Mouse (Mus musculus): ENCODE measurements at regions not wholly inside any gene's neighbourhood (a gene's known extent, or its start where the extent isn't known, plus 50 kb on each side); places are given as distances from the start of the nearest gene placed in this dataset.

DNA sequence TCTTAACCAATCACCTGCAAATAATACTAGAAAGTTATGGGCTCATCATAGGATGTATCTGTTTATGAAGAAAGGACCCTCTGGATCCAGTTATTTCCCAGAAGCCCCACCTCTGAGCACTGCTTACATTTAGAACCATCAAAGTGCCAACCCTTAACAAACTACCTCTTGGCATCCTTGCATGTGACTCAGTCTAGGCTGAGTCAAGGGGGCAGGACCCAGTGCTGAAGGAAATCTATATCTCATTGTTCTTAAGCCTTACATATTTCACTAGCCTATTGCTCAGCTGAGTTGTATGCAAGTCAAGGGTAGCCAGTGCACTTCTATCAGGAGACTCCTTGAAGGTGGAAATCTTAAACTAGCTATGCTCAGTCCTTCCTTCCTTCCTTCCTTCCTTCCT is 151.6 kb upstream of the Jun start:
- H3K9ac ChIP-seq, result no peak overlapping the region

DNA sequence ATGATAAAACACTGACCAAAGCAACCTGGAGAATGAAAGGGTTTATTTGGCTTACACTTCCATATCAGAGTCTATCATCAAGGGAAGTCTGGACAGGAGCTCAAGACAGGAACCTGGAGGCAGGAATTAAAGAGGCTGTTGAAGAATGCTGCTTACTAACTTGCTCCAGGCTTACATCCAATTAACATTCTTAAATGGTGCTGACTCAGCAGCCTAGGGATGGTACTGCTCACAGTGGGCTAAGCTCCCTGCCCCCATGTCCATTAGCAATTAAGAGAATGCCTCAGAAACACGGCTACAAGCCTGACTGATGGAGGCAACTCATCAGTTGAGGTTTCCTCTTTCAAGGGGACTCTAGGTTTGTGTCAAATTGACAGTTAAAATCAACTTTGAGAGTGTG is 153.3 kb upstream of the Jun start:
- Histone ChIP-seq H3K4me2 (no peak overlapping the region), H3K27ac (no peak overlapping the region), H3K27me3 (no peaks in the 10 kb centered on the region), H3K4me1 (peaks cover 4% of the 10 kb centered on the region; the same call in 1 of the 2 replicates), H3K4me3 (no peak overlapping the region), H3K9ac (no peak overlapping the region), H3K36me3 (no peaks in the 10 kb centered on the region), H3K9me3 (no peaks in the 10 kb centered on the region)
- ATAC-seq (ENCODE audit: insufficient number of reproducible peaks, insufficient read depth, low FRiP score, low TSS enrichment, low read depth), result no peak
- WGBS, result 45% methylated on average over 1 of the region's 1 CpGs

More for the DNA sequence above, 151.6 kb upstream of the Jun start:
- ATAC-seq (ENCODE audit: insufficient number of reproducible peaks, insufficient read depth, low FRiP score, low TSS enrichment, low read depth), result no peak
- H3K4me3 ChIP-seq, result no peak overlapping the region
- H3K27me3 ChIP-seq, result no peaks in the 10 kb centered on the region
- H3K27ac ChIP-seq, result no peak overlapping the region
- H3K36me3 ChIP-seq, result no peaks in the 10 kb centered on the region
- H3K4me1 ChIP-seq, result 0 out of 2 replicates have a peak, but pooled peaks cover under 1% of the 10 kb centered on the region
- H3K9me3 ChIP-seq, result no peaks in the 10 kb centered on the region
- no peak overlapping the region for H3K4me2 ChIP-seq

DNA sequence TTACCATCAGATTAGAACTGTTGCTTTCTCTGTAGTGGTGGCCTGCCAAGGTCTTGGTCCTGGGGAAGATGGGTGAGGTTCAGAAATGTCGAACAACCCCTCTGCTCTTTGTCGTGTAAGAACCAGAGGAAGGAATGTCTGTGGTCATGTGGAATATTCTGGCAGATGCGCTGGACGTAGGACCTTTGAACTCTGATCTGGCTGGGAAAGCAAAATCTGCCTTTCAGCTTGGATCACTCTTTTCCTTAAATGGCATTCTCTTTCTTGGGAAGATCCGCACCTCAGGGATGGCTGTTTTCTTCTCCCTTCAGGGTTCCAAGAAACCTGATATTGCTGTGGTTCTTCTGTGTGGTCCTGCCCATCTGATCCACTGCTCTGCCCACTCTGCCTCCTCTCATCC is 155.8 kb upstream of the Jun start:
- no peak overlapping the region for H3K9ac ChIP-seq
- H3K36me3 ChIP-seq, result no peaks in the 10 kb centered on the region
- H3K27ac ChIP-seq, result no peak overlapping the region
- no peak for ATAC-seq (ENCODE audit: insufficient number of reproducible peaks, insufficient read depth, low FRiP score, low TSS enrichment, low read depth)
- H3K9me3 ChIP-seq, result no peaks in the 10 kb centered on the region
- 72% methylated on average over 5 of the region's 5 CpGs for WGBS
- no peaks in the 10 kb centered on the region for H3K27me3 ChIP-seq
- H3K4me1 ChIP-seq, result peaks cover 4% of the 10 kb centered on the region; the same call in 1 of the 2 replicates
- no peak overlapping the region for H3K4me2 ChIP-seq
- H3K4me3 ChIP-seq, result no peak overlapping the region

DNA sequence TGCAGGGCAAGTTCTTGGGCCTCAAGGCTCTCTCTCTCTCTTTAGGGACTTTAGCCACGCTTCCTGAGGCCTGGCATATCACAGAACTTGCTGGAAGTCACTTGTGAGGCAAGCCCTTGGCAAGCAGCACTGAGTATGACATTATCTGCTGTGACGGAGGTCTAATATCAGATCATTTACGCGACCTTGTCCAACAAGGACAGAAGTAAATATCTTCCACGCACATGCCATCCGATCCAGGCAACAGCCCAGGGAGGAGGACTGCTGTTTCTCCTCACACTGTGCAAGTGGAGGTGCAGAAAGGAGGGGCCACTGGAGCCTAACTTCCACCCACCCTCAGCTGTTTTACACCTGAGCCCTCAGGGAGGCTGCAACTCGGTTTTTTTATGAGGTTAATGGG is 156.8 kb upstream of the Jun start:
- 66% methylated on average over 7 of the region's 7 CpGs for WGBS
- ATAC-seq (ENCODE audit: insufficient number of reproducible peaks, insufficient read depth, low FRiP score, low TSS enrichment, low read depth), result no peak

DNA sequence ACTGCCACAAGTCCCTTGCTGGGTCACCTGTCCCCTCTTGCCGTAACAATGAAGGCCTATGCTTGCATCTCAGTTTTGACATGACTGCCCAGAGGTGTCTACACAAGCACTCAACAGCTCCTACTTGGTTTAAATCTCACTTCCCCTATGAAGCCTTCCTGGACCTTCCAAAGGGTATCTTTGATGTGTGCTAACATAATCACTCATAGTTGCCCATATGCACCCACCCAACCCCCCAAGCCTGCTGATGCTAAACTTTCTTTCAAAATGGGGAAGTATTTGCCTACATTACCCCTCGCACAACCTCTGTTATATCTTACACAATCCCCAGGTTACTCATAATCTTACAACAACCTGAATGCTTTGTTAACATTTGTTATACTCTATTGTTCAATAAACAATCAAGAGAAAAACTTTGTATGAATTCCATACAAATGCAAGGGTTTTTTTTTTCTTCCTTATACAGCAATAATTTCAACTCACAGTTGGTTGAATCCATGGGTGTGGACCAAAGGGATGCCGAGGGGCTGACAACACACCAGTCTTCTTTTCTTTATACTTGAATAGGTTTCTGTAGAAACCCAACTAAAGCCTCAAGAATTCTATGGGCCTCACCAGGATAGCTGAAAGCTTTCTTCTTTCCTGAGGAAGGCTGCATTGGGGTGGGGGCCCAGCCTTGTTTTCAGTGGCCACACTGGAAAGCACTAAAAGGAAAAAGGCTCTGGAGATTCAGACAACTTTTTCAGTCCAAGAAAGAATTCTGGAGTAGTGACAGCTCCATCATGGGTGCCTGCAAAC is 157.5 kb upstream of the Jun start:
- peaks cover 4% of the 10 kb centered on the region; the same call in 1 of the 2 replicates for H3K4me1 ChIP-seq
- no peak overlapping the region for H3K9ac ChIP-seq
- WGBS, result 83% methylated on average over 3 of the region's 3 CpGs
- ATAC-seq (ENCODE audit: insufficient number of reproducible peaks, insufficient read depth, low FRiP score, low TSS enrichment, low read depth), result no peak
- no peaks in the 10 kb centered on the region for H3K9me3 ChIP-seq
- H3K27ac ChIP-seq, result no peak overlapping the region
- H3K27me3 ChIP-seq, result no peaks in the 10 kb centered on the region
- H3K36me3 ChIP-seq, result no peaks in the 10 kb centered on the region
- H3K4me3 ChIP-seq, result no peak overlapping the region
- no peak overlapping the region for H3K4me2 ChIP-seq

More for the DNA sequence above, 156.8 kb upstream of the Jun start:
- Histone ChIP-seq H3K9ac (no peak overlapping the region), H3K4me2 (no peak overlapping the region), H3K4me3 (no peak overlapping the region), H3K4me1 (peaks cover 4% of the 10 kb centered on the region; the same call in 1 of the 2 replicates), H3K27me3 (no peaks in the 10 kb centered on the region), H3K36me3 (no peaks in the 10 kb centered on the region), H3K27ac (no peak overlapping the region), H3K9me3 (no peaks in the 10 kb centered on the region)

DNA sequence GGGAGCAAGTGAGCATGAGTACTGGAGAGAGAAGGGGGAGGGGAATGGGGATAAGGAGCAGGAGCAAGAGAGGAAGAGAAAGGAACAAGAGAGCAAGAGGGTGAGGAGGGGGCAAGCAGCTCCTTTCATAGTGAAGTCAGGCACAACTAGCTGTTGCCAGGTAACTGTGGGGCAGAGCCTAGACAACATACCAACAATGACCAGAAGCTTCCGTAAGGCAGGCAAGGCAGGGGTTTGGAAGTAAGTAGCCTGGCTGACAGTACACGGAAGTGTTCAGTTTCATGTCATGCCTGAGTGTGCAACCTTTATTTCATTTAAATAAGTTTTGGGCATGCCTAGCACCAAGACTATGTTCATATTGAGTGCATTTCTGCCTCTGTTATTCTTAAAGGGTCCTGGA is 160.5 kb upstream of the Jun start:
- H3K27ac ChIP-seq, result no peak overlapping the region
- WGBS, result 70% methylated on average over 2 of the region's 2 CpGs
- H3K9me3 ChIP-seq, result no peaks in the 10 kb centered on the region
- H3K4me3 ChIP-seq, result no peak overlapping the region
- H3K9ac ChIP-seq, result no peak overlapping the region
- H3K4me1 ChIP-seq, result peaks cover 7% of the 10 kb centered on the region; the same call in 1 of the 2 replicates
- no peaks in the 10 kb centered on the region for H3K36me3 ChIP-seq
- H3K4me2 ChIP-seq, result no peak overlapping the region
- ATAC-seq (ENCODE audit: insufficient number of reproducible peaks, insufficient read depth, low FRiP score, low TSS enrichment, low read depth), result no peak
- no peaks in the 10 kb centered on the region for H3K27me3 ChIP-seq

DNA sequence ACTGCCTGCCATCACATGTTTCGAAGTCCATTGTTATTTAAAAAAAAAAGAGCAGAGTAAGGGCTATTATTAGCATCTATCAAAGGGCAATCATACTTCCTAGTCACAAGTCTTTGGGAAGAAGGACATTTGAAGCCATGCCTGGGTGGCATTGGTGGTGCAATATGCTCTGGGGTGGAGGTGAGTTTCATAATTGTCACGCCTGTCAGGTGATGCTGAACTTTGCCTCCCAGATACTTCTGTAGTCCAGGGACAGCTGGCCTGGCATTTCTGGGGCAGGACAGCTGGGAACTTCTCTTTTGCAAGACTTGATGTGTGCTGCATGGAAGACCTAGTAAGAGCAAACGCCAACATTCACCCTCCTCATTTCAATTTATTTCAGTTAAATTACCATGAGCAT is 161.0 kb upstream of the Jun start:
- WGBS, result 73% methylated on average over 3 of the region's 3 CpGs
- Histone ChIP-seq H3K9me3 (no peaks in the 10 kb centered on the region), H3K27ac (no peak overlapping the region), H3K4me1 (peaks cover 7% of the 10 kb centered on the region; the same call in 1 of the 2 replicates), H3K4me2 (no peak overlapping the region), H3K36me3 (no peaks in the 10 kb centered on the region), H3K4me3 (no peak overlapping the region), H3K27me3 (no peaks in the 10 kb centered on the region), H3K9ac (no peak overlapping the region)
- no peak for ATAC-seq (ENCODE audit: insufficient number of reproducible peaks, insufficient read depth, low FRiP score, low TSS enrichment, low read depth)

DNA sequence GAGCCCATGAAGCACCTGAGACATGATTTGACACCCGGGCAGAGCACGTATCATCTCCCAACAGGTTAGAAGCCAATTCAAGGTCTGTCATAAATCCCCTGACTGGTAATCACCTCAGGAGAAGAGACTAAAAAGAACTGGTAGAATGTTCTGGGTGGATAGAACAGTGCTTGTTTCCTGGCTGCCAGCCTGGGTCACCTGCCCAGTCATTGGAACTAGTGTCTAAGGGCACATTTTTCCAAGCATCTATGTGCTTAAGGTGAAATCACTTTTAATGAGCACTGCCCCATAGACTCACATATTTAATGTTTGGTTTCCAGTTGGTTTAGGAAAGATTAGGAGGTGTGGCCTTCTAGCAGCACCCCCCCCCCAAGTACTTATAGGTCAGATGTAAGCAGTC is 162.0 kb upstream of the Jun start:
- no peak overlapping the region for H3K27ac ChIP-seq
- no peaks in the 10 kb centered on the region for H3K27me3 ChIP-seq
- no peak overlapping the region for H3K4me3 ChIP-seq
- ATAC-seq (ENCODE audit: insufficient number of reproducible peaks, insufficient read depth, low FRiP score, low TSS enrichment, low read depth), result no peak
- H3K36me3 ChIP-seq, result no peaks in the 10 kb centered on the region
- WGBS, result 89% methylated on average over 2 of the region's 2 CpGs
- peaks cover 3% of the 10 kb centered on the region; the same call in 1 of the 2 replicates for H3K4me1 ChIP-seq
- no peaks in the 10 kb centered on the region for H3K9me3 ChIP-seq
- H3K9ac ChIP-seq, result no peak overlapping the region
- no peak overlapping the region for H3K4me2 ChIP-seq

DNA sequence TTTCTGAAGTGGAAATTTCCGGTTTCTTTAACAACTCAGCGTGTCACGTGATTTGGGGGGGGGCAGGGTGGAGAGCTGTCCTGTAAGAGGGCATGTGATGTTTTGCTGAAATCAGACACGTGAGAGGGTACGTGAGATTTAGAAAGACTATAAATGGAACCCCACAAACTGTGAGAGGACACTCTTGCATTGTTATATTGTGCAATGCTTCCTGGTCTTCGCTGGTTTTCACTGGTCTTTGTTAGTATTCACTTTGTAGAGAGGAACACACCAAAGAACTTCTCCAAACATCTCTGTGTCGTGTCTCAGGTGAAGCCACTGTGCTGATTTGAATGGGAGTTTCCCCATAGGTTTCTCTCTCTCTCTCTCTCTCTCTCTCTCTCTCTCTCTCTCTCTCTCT is 163.2 kb upstream of the Jun start:
- Histone ChIP-seq H3K4me2 (no peak overlapping the region), H3K36me3 (no peaks in the 10 kb centered on the region), H3K27me3 (no peaks in the 10 kb centered on the region), H3K9me3 (no peaks in the 10 kb centered on the region), H3K27ac (no peak overlapping the region), H3K4me3 (no peak overlapping the region), H3K4me1 (0 out of 2 replicates have a peak, but pooled peaks cover 3% of the 10 kb centered on the region), H3K9ac (no peak overlapping the region)
- 90% methylated on average over 7 of the region's 7 CpGs for WGBS
- ATAC-seq (ENCODE audit: insufficient number of reproducible peaks, insufficient read depth, low FRiP score, low TSS enrichment, low read depth), result no peak

DNA sequence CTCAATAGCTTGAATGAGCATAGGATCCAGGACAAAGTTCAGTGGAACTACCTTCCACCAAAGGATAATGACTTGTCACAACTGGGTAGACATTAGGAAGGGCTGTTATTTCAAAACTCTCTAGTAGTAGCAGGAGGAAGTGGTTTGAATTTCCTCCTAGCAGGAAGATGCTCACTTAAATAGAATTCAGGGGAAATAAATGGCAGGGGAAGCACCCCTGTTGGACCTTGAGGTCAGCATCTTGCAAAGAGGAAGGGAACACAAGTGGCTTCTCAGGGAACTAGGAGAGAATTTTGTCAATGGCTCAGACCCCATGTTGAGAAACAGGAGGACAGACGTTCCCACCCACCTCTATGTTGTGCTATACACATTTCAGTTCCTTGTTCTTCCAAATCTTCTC is 178.4 kb upstream of the Jun start:
- no peak overlapping the region for H3K4me2 ChIP-seq
- H3K27me3 ChIP-seq, result no peaks in the 10 kb centered on the region
- H3K9me3 ChIP-seq, result no peaks in the 10 kb centered on the region
- no peaks in the 10 kb centered on the region for H3K36me3 ChIP-seq
- no peak overlapping the region for H3K4me3 ChIP-seq
- ATAC-seq (ENCODE audit: insufficient number of reproducible peaks, insufficient read depth, low FRiP score, low TSS enrichment, low read depth), result no peak
- 70% methylated on average over 1 of the region's 1 CpGs for WGBS
- no peaks in the 10 kb centered on the region for H3K4me1 ChIP-seq
- H3K27ac ChIP-seq, result no peak overlapping the region
- H3K9ac ChIP-seq, result no peak overlapping the region

DNA sequence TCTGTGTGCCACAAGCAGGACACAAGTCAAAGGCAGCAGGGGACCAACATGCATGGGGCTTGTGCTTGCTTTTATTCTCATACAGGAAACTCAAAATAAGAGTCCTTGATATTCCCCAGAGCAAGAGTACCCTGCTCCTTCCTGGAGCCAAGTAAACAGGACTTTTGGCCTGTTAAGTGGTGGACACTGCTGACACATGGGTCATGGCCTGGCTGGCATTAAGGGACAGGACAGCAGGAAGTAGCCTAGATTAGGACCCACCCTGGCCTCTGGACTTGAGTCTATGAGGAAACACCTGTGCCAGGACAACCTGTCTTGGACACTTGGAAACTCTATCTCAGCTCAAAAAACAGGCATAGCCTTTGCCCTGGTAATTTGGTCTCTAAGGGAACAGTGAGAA is 181.0 kb upstream of the Jun start:
- Histone ChIP-seq H3K9me3 (no peaks in the 10 kb centered on the region), H3K4me2 (no peak overlapping the region), H3K36me3 (no peaks in the 10 kb centered on the region), H3K27me3 (no peaks in the 10 kb centered on the region), H3K4me1 (no peaks in the 10 kb centered on the region), H3K9ac (no peak overlapping the region), H3K27ac (no peak overlapping the region), H3K4me3 (no peak overlapping the region)
- ATAC-seq (ENCODE audit: insufficient number of reproducible peaks, insufficient read depth, low FRiP score, low TSS enrichment, low read depth), result no peak

DNA sequence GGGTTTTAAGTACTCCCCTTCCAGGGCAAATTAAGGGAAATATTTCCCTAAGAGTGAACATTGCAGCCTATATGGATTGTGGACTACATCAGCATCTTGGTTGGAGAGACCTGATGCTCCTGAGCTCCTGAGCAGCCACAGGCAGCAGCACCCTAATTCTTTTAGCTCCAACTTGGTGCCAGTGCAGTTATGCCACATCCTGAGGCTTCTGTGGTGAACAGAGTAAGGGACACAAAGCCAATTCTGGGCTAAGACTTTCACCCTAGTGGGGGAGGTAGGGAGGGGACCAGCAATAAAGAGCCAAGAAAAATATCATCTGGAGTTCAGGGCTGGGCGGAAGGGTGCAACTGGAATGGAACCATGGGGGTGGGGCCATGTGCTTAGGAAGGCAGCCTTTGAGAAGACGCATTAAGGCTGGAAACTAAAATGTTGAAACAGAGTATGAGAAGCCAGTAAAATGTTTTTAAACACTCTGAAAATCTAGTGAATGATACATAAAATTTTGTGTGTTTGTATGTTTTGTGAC is 182.1 kb upstream of the Jun start:
- no peaks in the 10 kb centered on the region for H3K9me3 ChIP-seq
- 80% methylated on average over 2 of the region's 2 CpGs for WGBS
- H3K27ac ChIP-seq, result no peak overlapping the region
- no peaks in the 10 kb centered on the region for H3K4me1 ChIP-seq
- no peaks in the 10 kb centered on the region for H3K36me3 ChIP-seq
- no peak overlapping the region for H3K4me3 ChIP-seq
- no peak for ATAC-seq (ENCODE audit: insufficient number of reproducible peaks, insufficient read depth, low FRiP score, low TSS enrichment, low read depth)
- H3K4me2 ChIP-seq, result no peak overlapping the region
- H3K9ac ChIP-seq, result no peak overlapping the region
- H3K27me3 ChIP-seq, result no peaks in the 10 kb centered on the region
